Mouse (Mus musculus) left cerebral cortex, postnatal 10 days (tissue): ENCODE results near the gene Bcl7b. TPM values are rescaled to one million over a fixed set of nuclear protein-coding genes. Genes with fewer than 3 reads are reported as not detected.
A peak's percentile ranks its signal among the peaks of the same experiment; 100 is the strongest.

Source experiments
- DNase-seq, 2 experiments: peaks; one replicate each; pipeline ENCODE4 v3.0.0; 2021 to 2022; ENCODE audit warnings: low spot score in 2 of 2, mixed read lengths in 1 of 2; ENCODE audit errors: extremely low spot score in 1 of 2
- intact Hi-C: fragments of 180-260 bp; cut with DNase I; formaldehyde crosslinking; loops from one replicate; pipeline ENCODE4 v1.15.1; 2025
- total RNA-seq, 2 experiments: library from RNA; stranded (reverse); gene quantifications; 2 replicates each; pipeline ENCODE4 v1.2.3; 2021

Bcl7b gene
- total RNA-seq, 2 experiments from 2014 or later, result 29.4 to 33.0 TPM

DNA sequence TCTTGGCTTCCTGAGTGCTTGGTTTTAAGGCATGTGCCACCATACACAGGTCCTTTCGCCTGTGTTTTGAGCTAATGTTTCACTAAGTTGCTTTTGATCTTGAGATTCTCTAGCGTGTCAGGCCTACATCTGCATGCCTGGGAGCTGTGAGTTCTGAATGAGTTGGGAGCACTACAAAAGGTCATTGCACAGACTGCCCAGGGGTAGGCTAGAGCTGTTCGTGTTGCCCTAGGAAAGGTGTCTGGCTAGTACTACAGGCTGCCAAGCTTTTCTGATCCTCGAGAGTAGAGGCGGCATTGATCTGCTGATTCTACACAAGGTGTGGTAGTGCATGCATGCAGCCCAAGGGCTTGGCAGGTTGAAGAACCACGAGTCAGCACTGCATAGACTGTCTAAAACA lies 5.3 kb upstream of the Bcl7b start:
- intact Hi-C loops, result no loop called here
- DNase-seq, result no peak

DNA sequence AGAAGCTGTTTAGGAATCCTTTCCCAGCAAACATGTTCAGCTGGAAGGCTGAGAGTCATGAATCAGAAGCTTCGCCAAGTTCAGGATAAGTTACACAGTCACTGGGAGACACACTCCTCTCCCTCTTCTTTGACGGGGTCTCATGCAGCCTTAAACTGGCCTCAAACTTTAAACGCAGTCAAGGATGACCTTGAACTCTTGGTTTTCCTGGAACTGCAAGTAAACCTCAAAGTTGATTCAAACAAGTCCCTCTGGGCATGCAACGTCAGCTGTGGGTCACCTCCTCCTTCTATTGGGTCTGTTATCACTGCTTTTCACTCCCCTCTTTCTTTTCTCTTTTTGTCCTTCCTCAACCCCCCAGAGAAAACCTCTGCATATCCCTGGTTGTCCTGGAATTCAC lies 1.2 kb upstream of the Bcl7b start:
- intact Hi-C loops, result no loop called here

DNA sequence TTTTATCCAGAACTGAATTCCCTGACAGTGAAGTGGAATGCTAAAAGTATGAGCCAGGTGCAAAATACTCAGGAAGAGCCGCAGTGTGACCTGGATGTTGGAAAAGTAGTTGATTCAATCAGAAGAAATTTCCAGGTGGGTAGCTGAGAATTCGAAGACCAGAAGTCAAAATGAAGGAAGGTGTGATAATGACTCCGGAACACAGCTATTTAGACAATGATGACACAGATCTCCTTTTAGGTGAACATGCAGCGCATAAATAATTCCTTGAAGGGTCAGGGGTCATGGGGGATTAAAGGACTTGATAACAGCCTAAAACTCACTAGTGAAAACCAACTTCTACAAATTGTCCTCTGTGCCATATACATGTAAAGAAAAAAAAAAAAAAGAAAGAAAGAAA lies 614 bp upstream of the Bcl7b start:
- DNase-seq, result no peak
- intact Hi-C loops, result no loop called here

More for the DNA sequence above, 1.2 kb upstream of the Bcl7b start:
- DNase-seq, result no peak

DNA sequence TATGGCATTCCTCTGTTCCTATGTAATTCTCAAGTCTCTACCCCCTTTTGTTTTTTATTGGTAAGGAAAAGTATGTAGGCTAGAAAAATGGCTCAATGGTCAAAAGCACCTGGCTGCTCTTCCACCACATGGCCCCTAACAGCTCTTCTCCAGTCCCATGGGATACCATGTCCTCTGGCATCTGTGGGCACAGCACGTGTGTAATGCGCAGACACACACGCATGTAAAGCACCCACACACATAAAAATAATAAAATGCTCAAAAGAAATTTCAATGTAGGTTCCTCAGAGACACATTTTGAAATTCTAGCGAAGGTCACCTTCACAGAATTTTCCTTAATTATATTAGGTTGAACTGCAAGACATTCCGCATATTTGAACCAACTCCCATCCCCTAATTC lies 1.4 kb downstream of the Bcl7b start:
- intact Hi-C loops, result no loop called here
- no peak for DNase-seq

DNA sequence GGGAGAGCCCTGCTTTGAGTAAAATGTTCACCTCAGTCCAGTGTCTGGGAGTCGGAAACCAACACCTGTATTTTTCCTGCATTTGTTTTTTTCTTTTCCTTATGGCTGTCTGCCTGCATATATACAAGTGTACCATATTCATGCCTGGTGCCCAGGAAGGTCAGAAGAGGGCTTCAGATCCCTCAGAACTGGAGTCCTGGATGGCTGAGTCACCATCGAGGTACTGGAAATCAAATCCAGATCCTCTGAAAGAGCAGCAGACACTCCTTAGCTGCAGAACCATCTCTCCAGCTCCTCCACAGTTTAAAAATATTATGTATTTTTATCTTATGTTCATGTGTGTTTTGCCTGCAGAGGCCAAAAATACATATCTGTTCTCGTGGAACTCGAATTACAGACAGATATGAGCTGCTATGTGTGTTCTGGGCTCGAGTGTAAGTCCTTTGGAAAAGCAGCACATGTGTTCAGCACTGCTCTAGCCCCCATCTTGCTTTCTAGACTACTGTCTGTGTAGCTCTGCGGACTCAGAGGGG lies 3.7 kb downstream of the Bcl7b start:
- DNase-seq, result no peak
- intact Hi-C loops, result no loop called here

DNA sequence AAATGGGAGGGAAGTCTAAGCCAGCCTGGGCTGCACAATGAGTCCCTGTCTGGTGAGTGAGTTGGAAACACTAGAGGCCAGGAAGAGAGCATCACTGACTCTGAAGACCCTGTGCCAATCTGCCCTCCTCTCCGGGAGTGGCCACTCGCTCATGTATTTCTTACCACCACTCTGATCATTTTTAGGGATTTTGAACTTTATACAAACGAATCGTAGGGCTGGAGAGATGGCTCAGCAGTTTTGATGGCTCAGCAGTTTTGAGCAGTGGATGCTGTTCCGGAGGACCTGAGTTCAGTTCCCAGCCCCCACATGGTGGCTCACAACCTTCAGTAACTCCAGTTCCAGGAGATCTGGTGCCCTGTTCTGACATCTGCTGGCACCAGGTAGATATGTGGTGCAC lies 4.9 kb downstream of the Bcl7b start:
- intact Hi-C loops, result no loop called here
- DNase-seq, result no peak

DNA sequence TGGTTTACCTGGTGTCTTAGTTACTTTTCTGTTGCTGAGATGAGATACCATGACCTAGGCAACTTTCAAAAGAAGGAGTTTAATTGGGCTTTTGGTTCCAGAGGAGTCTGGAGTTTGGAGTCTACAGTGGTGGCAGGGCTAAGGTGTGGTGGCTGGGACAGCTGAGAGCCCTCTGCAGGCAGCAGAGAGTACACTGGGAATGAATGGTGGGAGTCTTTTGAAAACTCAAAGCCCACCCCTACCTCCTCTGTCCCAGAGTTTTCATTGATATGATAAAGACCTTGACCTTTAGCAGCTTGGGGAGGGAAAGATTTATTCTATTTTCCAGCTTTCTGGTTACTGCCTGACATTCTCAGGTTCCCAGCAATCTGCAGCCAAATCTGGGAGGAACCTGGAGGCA lies 7.0 kb downstream of the Bcl7b start:
- intact Hi-C loops, result no loop called here
- no peak for DNase-seq

DNA sequence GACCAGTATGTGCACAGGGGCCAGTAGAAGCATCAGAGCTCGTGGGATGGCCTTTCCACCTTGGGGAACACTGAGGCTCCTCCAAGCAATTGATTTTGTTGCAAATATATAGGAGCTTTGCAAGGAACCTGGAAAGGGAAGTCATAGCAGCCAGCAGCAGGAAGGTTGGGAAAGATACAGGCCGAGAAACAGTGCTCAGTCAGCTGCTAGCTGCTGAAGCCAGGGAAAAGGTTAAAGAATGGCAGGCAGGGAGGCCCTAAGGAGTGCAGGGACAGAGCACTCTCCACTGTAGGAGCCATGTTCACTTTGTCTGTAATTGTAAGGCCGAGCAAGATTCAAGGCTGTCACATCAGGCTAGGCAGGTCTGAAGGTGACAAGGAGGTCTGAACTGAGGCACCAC lies 10.4 kb downstream of the Bcl7b start:
- DNase-seq, result no peak
- intact Hi-C loops, result no loop called here

DNA sequence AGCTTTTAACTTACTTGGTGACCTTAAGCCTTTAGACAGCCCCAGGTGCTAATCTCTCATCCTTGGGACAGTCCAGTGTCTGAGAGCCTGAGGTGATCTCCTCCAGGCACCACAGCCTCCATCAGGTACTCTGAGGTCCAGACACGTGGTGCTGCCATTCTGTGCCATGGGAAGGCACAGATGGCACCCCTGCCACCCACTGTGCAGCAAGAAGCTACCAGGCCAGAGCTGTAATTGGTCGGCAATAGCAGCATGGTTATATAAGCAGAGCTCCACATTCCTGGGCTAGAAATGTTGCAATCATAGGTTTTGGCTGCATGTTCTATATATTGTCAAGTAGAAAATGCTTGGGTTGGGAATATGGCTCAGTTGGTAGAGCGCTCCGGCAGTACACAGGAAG lies 10.9 kb downstream of the Bcl7b start:
- intact Hi-C loops, result no loop called here
- no peak for DNase-seq

DNA sequence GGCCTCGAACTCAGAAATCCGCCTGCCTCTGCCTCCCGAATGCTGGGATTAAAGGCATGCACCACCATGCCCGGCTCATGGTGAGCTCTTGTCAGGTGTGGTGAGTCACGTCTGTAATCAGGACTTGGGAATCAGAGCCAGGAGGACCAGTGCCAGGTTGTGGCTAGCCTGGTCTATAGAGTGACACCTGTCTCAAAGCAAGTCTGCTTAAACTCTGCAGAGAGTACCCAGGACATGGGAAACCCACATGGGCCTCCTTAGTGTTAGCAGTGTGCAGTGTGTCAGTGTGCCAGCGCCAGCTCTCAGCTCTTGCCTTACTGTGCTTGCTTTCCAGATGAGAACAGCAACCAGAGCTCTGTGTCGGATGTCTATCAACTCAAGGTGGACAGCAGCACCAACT lies 11.5 kb downstream of the Bcl7b start:
- no peak for DNase-seq
- intact Hi-C loops, result loop anchor here (10.0 kb wide), 1 partner anchor 165 kb away; no protein-coding TSS in a partner anchor

DNA sequence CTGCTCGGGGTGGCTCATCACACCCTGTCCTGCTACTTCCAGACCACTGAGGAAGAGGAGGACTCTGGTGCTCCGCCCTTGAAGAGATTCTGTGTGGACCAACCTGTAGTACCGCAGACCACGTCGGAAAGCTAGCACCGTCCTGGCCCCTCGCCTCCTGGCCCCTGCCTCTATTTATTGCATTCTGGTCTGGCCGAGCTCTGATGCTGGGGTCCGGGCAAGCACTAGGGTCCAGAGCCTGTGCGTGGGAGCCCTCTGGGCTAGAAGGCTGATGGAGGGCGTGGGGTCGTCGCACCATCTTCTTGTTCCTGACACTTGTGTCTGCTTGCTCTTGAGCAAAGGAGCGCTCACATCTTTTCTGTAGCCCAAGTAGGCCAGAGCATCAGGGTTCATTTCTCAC lies 12.7 kb downstream of the Bcl7b start:
- DNase-seq, result no peak
- intact Hi-C loops, result loop anchor here (10.0 kb wide), 1 partner anchor 166 kb away; no protein-coding TSS in a partner anchor

DNA sequence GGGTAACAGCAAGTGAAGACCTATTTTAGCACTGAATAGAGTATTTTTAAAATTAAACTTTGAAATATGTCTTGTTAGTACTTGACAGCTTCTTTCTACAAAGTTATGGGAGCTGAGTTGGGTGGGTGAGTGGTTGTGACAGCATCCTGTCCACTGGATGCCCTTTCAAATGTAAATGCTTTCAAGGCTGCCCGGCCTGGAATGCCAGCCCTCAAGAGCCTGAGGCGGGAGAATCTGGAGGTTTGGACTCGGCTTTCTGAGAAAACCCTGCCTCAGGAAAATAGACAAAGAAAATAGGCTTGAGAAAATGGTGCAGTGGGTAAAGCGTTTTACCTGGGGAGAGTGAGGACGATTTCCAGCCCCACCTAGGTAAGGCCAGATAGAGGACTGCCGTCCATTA lies 13.7 kb downstream of the Bcl7b start:
- no peak for DNase-seq
- intact Hi-C loops, result loop anchor here (10.0 kb wide), 1 partner anchor 167 kb away; no protein-coding TSS in a partner anchor

DNA sequence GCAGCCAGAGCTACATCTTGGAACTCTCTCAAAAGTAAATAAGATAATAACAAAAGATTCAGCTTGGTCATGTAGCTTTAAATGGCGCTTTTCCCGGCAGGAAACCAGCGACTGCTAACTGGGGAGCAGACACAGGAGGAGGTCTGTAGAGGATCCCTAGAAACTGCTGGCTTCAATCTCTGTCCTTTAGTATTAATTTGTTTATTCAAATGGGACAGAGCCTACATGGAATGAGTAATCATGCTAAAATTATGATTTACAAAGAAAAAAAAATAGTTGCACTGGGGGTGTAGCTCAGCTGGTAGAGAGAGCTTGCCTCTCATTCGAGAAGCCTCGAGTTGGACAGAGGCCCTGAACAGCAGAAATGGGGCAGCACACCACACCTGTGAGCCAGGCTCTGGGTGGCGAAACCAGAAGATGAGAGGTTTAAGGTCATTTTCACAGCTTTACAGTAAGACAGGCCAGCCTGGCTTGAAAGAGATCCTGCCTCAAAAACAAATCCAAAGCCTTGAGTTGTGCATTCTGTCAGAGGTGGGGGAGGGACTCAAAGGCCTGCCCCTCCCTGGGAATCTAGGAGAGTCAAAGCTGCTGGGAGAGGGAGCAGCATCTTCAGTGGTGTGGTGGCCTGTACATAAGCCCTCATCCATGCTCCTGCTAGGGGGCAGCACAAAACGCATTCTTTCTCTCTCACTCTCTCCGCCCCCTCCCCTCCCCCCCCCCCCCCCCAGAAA lies 15.2 kb downstream of the Bcl7b start:
- intact Hi-C loops, result loop anchor here (10.0 kb wide), 1 partner anchor 168 kb away; no protein-coding TSS in a partner anchor
- peak in 1 of 2 experiments; percentile 58 for DNase-seq

DNA sequence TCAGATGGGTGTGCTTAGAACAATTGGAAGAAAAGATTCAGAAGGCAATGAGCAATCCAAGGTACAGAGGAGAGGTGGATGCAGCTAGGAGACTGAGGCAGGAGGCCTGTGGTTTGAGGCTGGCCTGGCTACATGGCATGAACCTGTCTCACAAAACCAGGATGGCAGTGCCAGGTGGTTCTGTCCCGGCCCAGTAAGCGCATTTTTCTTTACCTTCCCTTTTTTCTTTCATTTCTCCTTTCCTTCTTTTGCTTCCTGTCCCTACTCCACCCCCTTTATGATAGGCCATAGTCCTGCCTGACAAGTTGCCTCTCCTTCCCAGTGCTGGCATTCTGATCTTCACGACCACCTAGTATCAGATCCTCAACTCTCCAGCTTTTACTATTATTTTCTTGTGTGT lies 16.9 kb downstream of the Bcl7b start:
- DNase-seq, result no peak
- intact Hi-C loops, result loop anchor here (5.0 to 10.0 kb wide), 2 partner anchors 63 to 170 kb away; no protein-coding TSS in a partner anchor

DNA sequence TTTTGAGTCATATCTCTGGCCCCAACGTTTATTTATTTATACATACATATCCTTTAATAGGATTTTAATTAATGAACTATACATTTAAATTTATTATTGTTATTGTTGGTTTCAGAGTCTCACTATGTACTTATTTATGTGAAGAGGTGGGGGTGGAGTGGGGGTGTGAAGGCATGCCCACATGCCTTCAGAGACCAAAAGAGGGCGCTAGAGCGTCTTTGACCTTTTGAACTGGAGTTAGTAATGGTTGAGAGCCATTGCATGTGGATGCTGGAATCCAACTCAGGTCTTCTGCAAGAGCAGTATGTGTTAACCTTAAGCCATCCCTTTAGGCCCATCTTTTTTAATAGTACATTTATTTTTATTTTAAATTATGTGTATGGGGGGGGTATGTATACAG lies 17.5 kb downstream of the Bcl7b start:
- intact Hi-C loops, result loop anchor here (5.0 to 10.0 kb wide), 2 partner anchors 63 to 171 kb away; no protein-coding TSS in a partner anchor
- DNase-seq, result no peak

DNA sequence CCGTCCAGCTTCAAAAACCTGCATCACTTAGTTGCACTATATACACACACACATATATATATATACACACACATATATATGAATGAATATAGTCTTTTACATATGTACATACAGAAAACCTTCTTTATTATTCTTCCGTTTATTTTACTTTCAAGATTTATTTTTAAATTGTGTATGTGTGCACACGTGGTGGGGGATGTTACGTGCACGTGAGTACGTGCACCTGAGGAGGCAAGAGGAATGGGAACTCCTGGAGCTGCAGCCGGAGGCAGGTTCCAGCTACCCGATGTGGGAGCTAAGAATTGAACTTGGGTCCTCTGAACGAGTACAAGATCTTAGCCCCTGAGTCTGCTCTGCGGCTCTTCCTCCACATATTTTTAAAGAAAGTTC lies 18.1 kb downstream of the Bcl7b start:
- intact Hi-C loops, result loop anchor here (5.0 to 10.0 kb wide), 2 partner anchors 64 to 171 kb away; no protein-coding TSS in a partner anchor
- no peak for DNase-seq

DNA sequence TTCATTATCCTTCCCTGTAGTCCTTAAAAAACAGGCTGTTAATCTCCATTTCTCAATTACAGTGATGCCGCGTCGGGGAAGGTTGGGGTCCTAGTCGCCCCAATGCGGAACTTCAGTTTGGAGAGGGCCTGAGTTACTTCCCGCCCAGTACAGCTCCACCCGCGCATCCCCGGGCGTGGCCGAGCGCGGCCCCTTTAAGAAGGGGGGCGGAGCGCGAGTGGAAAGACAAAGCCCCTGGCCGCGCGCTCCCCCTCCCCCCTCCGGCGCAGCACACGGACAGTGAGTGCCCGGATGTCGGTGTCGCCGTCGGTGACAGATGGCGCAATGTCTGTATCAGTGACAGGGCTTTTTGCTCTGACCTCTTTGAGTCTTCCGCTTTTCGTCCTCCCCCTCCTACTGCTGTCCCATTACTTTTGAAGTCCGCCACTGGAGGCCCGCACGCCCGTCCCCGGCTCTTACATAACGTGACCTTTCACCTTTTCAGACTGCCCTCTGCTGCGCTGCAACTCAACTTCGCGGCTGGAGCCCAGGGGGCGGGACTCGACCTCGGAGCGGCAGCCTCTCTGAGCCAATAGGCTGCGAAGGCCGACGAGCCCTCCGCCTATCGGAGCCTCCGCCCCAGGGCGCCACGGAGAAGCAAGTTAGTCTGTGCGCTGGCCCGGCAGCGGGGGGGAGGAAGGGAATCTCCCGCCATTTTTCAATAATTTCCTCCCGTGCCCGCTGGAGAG lies 18.7 kb downstream of the Bcl7b start, which contains the start of gene Baz1b:
Gene Baz1b (plus strand): TSS at position 644 of the 728 bp plus-strand sequence.
- DNase-seq, result peak; percentile 98 to 100
- intact Hi-C loops, result loop anchor here (5.0 to 10.0 kb wide), 2 partner anchors 64 to 172 kb away; no protein-coding TSS in a partner anchor

DNA sequence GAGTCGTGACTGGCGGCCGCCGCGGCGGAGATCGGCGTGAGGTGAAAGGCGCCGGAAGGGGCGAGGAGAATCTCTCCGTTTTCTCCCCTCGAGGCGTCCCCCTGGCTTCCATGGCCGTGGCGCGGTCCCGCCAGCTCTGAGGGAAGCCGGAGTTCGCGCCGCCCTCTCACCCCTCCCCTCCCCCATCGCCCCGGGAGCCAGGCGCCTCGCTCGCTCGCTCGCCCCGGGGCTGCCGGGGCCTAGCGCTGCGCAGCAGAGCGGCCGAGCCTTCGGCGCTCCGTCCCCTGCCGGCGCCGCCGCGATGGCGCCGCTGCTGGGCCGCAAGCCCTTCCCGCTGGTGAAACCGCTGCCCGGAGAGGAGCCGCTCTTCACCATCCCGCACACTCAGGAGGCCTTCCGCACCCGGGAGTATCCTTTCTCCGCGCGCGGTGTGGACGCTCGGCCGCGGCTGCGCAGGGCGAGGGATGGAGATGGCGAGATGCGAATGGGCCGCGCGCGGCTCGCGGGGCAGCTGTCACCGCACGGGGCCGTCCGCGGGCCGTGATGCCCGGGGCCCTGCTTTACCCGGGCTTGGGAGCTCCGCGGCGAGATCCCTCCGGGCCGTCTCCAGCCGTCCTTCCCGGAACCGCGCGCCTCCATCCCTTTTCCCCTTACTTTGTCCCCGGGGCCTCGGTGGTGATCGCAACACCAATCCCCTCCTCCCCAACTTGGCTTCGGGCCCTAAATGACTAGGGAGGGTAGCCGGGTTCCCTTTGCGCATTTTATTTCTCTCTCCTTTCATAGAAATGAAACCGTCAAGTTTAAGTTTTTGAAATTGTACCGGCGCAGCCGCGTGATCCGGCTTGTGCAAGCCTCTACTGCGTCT lies 19.5 kb downstream of the Bcl7b start:
- DNase-seq, result peak in 1 of 2 experiments; percentile 55
- intact Hi-C loops, result loop anchor here (5.0 to 10.0 kb wide), 2 partner anchors 65 to 173 kb away; no protein-coding TSS in a partner anchor

DNA sequence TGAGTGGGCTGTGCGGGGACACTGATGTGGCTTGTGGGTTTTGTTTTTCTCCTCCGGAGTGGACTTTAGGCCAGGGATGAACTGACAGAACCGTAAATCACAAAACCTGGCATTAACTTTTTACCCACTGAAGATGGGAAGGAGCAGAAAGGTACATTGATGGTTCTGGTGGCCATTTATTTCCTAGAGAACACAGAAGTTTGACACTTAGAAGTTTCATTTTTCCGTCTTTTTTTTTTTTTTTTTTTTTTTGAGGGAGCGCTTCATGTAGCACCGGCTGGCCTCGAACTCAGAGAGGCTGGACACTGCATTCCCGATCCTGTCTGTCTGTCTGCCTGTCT lies 20.1 kb downstream of the Bcl7b start:
- DNase-seq, result no peak

More for the DNA sequence above, 20.1 kb downstream of the Bcl7b start:
- intact Hi-C loops, result loop anchor here (5.0 to 10.0 kb wide), 2 partner anchors 66 to 173 kb away; no protein-coding TSS in a partner anchor
